Mouse (Mus musculus) brain, embryonic 14.5 days (tissue): Measurements from ENCODE around the gene Slc7a15.

Source experiments
- CTCF ChIP-seq: fragments of 200-500 bp; IDR thresholded peaks from 2 replicates; pipeline ENCODE4 v1.5.1; 2012; ENCODE audit warnings: inconsistent platforms, mild to moderate bottlenecking, moderate library complexity, borderline replicate concordance; ENCODE audit not compliant: insufficient read depth, insufficient read length; ENCODE audit errors: extremely low read depth
- POLR2A ChIP-seq: fragments of 200-500 bp; IDR thresholded peaks from 2 replicates; pipeline ENCODE4 v1.6.1; 2012; ENCODE audit warnings: mild to moderate bottlenecking, inconsistent platforms, borderline replicate concordance; ENCODE audit not compliant: poor library complexity, insufficient read depth, insufficient read length, severe bottlenecking; ENCODE audit errors: extremely low read depth

GRCm38 (mm10) chr12:8494675-8495074 is 104.2 kb downstream of the Slc7a15 start:
- TF ChIP-seq CTCF (no peak), POLR2A (no peak)
